Mouse (Mus musculus): ENCODE measurements around the gene Prss35. TPM values are rescaled to one million over a fixed set of nuclear protein-coding genes. Genes with fewer than 3 reads are reported as not detected.

Gene Prss35
- polyA plus RNA-seq, 1 experiment from 2014 or later = 5.0 TPM

DNA sequence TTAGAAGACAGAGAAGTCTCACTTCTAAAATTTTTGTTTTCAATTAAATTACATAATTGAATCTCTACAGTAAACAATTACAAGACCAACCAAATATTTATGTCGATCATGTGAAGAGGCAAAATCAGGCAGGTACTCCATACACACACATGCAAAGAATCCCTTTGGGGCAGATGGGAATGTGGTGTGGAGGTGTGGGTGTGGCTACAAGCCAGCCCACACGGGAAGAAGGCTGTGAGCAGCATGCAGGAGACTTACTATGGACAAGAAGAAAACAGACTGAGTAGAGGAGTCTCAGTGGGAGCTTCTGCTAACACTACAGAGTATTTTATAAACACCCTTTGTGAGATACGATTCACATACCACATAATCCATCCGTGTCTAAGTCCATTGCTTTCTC is 34.8 kb downstream of the Prss35 start:
- H3K27ac ChIP-seq = no peak overlapping the region
- no peak overlapping the region for H3K4me3 ChIP-seq
- no peaks in the 10 kb centered on the region for H3K4me1 ChIP-seq
- 77% methylated on average over 4 of the region's 4 CpGs for WGBS
- no peaks in the 10 kb centered on the region for H3K27me3 ChIP-seq (replicated peaks)
- no peak overlapping the region for H3K9ac ChIP-seq
- no peaks in the 10 kb centered on the region for H3K9me3 ChIP-seq
- ATAC-seq (ENCODE audit: low FRiP score, low read depth) = no peak
- H3K4me2 ChIP-seq (replicated peaks) = no peak overlapping the region
- peaks cover 10% of the 10 kb centered on the region for H3K36me3 ChIP-seq

DNA sequence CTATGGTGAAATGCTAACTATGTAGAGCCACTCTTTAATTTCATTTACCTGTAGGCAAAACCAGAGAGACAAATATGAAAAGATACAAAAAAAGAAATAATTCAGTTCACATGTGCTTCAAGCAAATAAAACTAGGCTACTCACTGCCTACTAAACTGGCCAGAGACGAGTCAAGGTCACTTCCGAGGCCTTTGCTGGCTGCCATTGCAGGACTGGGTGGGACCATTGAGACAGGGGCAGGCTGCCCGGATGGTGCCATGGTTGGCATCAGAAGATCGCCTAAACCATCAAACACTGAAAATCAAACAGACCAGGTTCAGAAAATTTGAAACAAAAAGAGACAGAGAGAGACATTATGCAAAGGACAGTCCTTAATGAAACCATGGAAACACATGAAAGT is 38.0 kb downstream of the Prss35 start:
- WGBS = 90% methylated on average over 4 of the region's 4 CpGs
- no peak for ATAC-seq (ENCODE audit: low FRiP score, low read depth)
- H3K9me3 ChIP-seq = no peaks in the 10 kb centered on the region
- peaks cover 3% of the 10 kb centered on the region; the same call in 1 of the 2 replicates for H3K36me3 ChIP-seq
- no peaks in the 10 kb centered on the region for H3K27me3 ChIP-seq (replicated peaks)
- H3K27ac ChIP-seq = no peak overlapping the region
- no peak overlapping the region for H3K9ac ChIP-seq
- H3K4me2 ChIP-seq (replicated peaks) = no peak overlapping the region
- H3K4me3 ChIP-seq = no peak overlapping the region
- no peaks in the 10 kb centered on the region for H3K4me1 ChIP-seq

DNA sequence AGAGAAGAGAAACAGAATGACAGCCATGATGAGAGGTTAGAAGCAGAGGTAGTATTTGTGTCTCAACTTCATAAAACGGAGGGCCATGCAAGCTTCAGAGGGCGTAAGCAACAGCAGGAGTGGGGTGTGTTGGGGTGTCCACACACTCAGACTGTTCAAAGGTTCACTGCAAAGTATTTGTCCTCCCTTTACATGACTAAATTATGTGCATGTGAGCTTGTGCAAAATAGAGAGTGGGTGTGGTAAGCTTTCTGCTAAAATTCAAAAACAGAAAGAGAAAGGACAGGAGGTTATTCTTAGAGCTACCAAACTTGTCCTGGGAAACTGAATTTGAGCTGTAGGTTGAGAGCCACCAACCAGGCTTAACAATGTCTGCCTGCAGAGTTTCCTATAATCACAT is 39.4 kb downstream of the Prss35 start:
- WGBS = 86% methylated on average over 2 of the region's 2 CpGs
- no peak for ATAC-seq (ENCODE audit: low FRiP score, low read depth)
- no peak overlapping the region for H3K4me2 ChIP-seq (replicated peaks)
- H3K9ac ChIP-seq = no peak overlapping the region
- no peak overlapping the region for H3K27ac ChIP-seq
- no peaks in the 10 kb centered on the region for H3K9me3 ChIP-seq
- H3K36me3 ChIP-seq = no peaks in the 10 kb centered on the region
- H3K4me3 ChIP-seq = no peak overlapping the region
- H3K4me1 ChIP-seq = no peaks in the 10 kb centered on the region
- H3K27me3 ChIP-seq (replicated peaks) = no peaks in the 10 kb centered on the region

DNA sequence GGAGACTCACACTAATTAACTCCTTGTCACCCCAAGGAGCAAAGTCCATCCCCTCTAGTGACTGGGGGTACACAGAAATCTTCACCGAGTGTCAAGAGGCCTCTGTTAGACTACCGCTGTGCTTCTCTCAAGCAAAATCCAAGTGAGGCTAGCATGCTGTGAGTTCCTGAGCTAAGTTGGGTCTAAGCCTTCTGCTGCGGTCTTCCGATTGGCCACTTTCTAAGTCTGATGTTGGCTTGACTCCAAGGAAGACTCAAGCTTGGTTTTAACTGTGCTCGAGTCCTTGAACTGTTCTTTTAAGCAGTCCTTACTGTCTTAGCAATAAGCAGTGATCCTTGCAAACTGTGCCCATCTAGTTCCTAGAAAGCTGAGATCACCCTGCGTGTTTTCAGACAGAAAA is 45.7 kb downstream of the Prss35 start:
- H3K4me3 ChIP-seq = no peak overlapping the region
- ATAC-seq (ENCODE audit: low FRiP score, low read depth) = no peak
- no peaks in the 10 kb centered on the region for H3K27me3 ChIP-seq (replicated peaks)
- no peaks in the 10 kb centered on the region for H3K9me3 ChIP-seq
- 86% methylated on average over 6 of the region's 6 CpGs for WGBS
- no peaks in the 10 kb centered on the region for H3K4me1 ChIP-seq
- H3K9ac ChIP-seq = no peak overlapping the region
- H3K36me3 ChIP-seq = peaks cover 8% of the 10 kb centered on the region
- H3K4me2 ChIP-seq (replicated peaks) = no peak overlapping the region
- no peak overlapping the region for H3K27ac ChIP-seq

DNA sequence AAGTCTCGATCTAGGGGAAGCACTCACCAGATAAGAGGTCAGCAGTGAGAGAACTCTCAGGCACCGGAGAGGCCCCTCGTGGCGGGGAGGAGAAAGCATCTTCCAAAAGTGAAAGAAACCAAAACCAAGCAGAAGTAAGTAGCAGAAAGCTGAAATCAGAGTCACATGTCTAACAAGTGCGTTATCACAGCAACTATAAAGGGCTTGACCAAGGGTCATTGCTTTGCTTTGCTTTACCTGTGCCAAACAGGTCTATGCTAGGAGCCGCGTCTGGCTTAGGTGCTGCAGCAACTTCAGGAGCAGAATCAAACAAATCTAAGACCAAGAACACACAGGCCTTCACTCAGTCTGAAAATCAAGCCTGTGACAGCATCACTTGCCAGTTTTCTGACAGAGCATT is 48.5 kb downstream of the Prss35 start:
- Histone ChIP-seq H3K4me1 (no peaks in the 10 kb centered on the region), H3K36me3 (peaks cover 8% of the 10 kb centered on the region), H3K4me3 (no peak overlapping the region), H3K4me2 (replicated peaks) (no peak overlapping the region), H3K9me3 (no peaks in the 10 kb centered on the region), H3K9ac (no peak overlapping the region), H3K27ac (no peak overlapping the region), H3K27me3 (replicated peaks) (no peaks in the 10 kb centered on the region)
- no peak for ATAC-seq (ENCODE audit: low FRiP score, low read depth)
- 85% methylated on average over 7 of the region's 7 CpGs for WGBS

DNA sequence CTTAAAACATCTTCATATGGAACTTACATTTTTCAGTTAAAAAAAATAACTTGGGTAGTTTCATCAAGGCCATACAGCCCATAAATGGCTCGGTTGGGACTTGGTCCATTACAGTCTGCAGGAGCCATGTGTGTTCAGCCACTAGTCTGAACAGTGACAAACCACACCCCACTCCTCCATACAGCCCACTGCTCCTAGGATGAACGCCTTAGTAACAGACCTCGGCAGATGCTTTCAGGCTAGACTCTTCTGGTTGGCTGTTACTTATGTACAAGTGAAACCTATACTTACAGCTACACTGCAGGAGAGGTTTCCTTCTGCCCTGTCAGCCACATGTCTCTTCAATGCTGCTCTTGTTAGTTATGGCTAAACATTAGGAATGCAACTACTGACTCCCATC is 51.8 kb downstream of the Prss35 start:
- WGBS = 69% methylated on average over 3 of the region's 3 CpGs
- no peaks in the 10 kb centered on the region for H3K4me1 ChIP-seq
- no peak for ATAC-seq (ENCODE audit: low FRiP score, low read depth)
- H3K27me3 ChIP-seq (replicated peaks) = no peaks in the 10 kb centered on the region
- H3K4me2 ChIP-seq (replicated peaks) = no peak overlapping the region
- no peak overlapping the region for H3K9ac ChIP-seq
- H3K9me3 ChIP-seq = no peaks in the 10 kb centered on the region
- H3K27ac ChIP-seq = no peak overlapping the region
- H3K4me3 ChIP-seq = no peak overlapping the region
- H3K36me3 ChIP-seq = peaks cover 10% of the 10 kb centered on the region

DNA sequence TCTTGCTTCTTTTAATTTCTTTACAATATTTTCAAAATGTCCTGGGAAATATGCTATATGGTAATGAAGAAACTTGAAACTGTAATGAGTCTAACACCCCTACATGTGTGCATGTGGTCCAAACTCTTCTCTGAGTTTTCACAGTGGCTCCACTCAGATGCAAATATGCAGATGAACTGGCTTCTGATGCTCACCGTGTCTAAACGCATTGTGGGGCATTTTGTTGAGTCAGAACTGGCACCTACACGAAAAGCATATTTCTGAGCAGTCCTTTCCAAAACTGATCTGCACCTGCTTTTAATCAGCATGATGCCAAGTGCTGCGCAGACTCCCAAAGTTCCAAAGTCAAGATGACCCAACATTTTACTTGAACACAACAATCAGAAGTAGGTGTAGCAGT is 54.1 kb downstream of the Prss35 start:
- Histone ChIP-seq H3K4me2 (replicated peaks) (no peak overlapping the region), H3K36me3 (peaks cover 4% of the 10 kb centered on the region), H3K27ac (no peak overlapping the region), H3K9me3 (no peaks in the 10 kb centered on the region), H3K9ac (no peak overlapping the region), H3K27me3 (replicated peaks) (no peaks in the 10 kb centered on the region), H3K4me1 (no peaks in the 10 kb centered on the region), H3K4me3 (no peak overlapping the region)
- ATAC-seq (ENCODE audit: low FRiP score, low read depth) = no peak
- 92% methylated on average over 4 of the region's 4 CpGs for WGBS

DNA sequence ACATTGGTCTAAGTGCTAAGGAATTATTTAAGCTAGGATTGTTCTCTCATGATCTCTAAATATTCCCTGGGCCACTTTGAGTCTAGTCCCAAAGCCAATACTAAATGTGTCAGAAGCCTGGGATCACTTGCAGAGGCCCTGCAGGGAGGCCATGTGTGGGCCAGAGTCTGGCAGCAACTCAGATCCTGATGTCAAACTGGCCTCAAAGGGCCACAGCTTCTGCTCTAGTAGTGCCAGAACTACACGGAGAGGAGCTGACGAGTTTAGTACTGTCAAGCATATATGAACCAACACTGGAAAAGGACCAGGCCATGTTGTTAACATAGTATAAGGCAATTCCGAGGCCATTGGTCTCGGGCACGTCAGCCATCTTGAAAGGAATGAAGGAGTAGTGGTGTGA is 54.7 kb downstream of the Prss35 start:
- WGBS = 87% methylated on average over 5 of the region's 5 CpGs
- ATAC-seq (ENCODE audit: low FRiP score, low read depth) = no peak
- no peak overlapping the region for H3K27ac ChIP-seq
- H3K4me3 ChIP-seq = no peak overlapping the region
- peaks cover 4% of the 10 kb centered on the region for H3K36me3 ChIP-seq
- no peaks in the 10 kb centered on the region for H3K4me1 ChIP-seq
- no peaks in the 10 kb centered on the region for H3K27me3 ChIP-seq (replicated peaks)
- H3K9me3 ChIP-seq = no peaks in the 10 kb centered on the region
- H3K9ac ChIP-seq = no peak overlapping the region
- H3K4me2 ChIP-seq (replicated peaks) = no peak overlapping the region

DNA sequence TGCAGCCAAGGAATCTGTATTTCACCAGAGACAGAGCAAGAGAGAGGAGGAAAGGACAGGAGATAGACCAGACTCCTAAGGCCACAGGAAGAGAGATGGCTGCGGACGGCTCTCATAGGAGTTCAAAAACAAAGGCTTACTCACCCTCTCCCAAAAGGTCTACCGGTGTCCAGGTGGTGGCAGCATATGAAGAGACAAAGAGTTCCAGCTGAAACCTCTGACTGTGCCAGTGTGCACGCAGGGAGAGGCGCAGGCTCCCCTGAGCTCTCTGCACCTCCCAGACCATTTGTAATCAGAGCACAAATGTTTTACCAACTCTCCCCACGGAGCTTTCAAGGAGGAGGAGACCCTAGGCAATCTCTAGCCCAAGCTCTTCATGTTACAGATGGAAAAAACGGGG is 55.2 kb downstream of the Prss35 start:
- Histone ChIP-seq H3K4me1 (no peaks in the 10 kb centered on the region), H3K4me2 (replicated peaks) (no peak overlapping the region), H3K9ac (no peak overlapping the region), H3K36me3 (peaks cover 4% of the 10 kb centered on the region), H3K27ac (no peak overlapping the region), H3K9me3 (no peaks in the 10 kb centered on the region), H3K4me3 (no peak overlapping the region), H3K27me3 (replicated peaks) (no peaks in the 10 kb centered on the region)
- WGBS = 52% methylated on average over 7 of the region's 7 CpGs
- ATAC-seq (ENCODE audit: low FRiP score, low read depth) = no peak

DNA sequence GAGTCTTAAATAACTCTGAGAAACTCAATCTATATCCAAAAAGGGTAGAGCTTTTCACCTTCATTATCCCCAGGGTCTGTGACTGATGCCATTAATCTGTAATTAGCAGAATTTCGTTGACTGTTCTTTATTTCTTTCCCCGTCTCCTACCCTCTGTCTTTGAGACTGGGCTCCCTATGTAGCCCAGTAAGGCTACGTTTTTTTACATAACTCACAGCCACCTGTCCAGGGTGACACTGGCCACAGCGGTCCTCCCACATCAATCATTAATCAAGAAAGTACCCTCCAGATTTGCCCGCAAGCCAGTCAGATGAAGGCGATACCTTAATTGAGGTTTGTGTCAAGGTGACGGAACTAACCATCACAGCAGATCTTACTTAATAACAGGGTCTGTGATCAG is 55.6 kb downstream of the Prss35 start:
- 78% methylated on average over 7 of the region's 7 CpGs for WGBS

DNA sequence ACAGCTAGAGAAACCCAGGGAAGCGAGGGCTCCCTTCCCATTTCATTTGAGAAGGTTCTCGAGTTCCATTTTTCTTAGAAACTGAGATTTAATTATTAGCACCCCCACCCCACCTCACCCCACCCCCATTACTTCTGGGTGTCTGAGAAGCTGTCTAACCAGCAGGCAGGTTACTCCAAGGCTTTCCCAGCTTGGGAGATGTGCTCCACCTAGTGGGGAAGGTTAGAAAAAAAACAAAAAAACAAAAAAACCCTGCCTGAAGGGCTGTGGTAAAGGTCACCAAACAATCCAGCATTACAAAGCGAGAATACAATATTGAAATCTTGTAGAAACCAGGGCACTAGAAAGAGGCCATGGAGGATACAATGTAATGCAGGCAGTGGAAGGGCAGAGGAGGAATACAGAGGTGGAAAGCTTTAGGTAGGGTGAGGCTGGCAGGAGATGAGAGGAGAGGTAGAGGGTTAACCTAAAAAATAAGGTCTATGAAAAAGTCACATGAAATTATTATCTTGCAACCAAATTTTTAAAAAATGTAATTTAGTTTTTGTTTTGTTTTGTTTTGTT is 57.2 kb downstream of the Prss35 start:
- H3K27ac ChIP-seq = no peak overlapping the region
- no peaks in the 10 kb centered on the region for H3K4me1 ChIP-seq
- H3K4me3 ChIP-seq = no peak overlapping the region
- no peak overlapping the region for H3K4me2 ChIP-seq (replicated peaks)
- 36% methylated on average over 3 of the region's 3 CpGs for WGBS
- H3K9ac ChIP-seq = no peak overlapping the region
- no peaks in the 10 kb centered on the region for H3K27me3 ChIP-seq (replicated peaks)
- no peaks in the 10 kb centered on the region for H3K9me3 ChIP-seq
- ATAC-seq (ENCODE audit: low FRiP score, low read depth) = peak; percentile 61; the same call in 1 of the 2 replicates
- H3K36me3 ChIP-seq = peaks cover 4% of the 10 kb centered on the region

More for the DNA sequence above, 55.6 kb downstream of the Prss35 start:
- H3K4me3 ChIP-seq = no peak overlapping the region
- no peaks in the 10 kb centered on the region for H3K4me1 ChIP-seq
- H3K4me2 ChIP-seq (replicated peaks) = no peak overlapping the region
- H3K27ac ChIP-seq = no peak overlapping the region
- H3K27me3 ChIP-seq (replicated peaks) = no peaks in the 10 kb centered on the region
- H3K36me3 ChIP-seq = peaks cover 4% of the 10 kb centered on the region
- H3K9me3 ChIP-seq = no peaks in the 10 kb centered on the region
- ATAC-seq (ENCODE audit: low FRiP score, low read depth) = no peak
- H3K9ac ChIP-seq = no peak overlapping the region
